In the genomic region with DNA sequence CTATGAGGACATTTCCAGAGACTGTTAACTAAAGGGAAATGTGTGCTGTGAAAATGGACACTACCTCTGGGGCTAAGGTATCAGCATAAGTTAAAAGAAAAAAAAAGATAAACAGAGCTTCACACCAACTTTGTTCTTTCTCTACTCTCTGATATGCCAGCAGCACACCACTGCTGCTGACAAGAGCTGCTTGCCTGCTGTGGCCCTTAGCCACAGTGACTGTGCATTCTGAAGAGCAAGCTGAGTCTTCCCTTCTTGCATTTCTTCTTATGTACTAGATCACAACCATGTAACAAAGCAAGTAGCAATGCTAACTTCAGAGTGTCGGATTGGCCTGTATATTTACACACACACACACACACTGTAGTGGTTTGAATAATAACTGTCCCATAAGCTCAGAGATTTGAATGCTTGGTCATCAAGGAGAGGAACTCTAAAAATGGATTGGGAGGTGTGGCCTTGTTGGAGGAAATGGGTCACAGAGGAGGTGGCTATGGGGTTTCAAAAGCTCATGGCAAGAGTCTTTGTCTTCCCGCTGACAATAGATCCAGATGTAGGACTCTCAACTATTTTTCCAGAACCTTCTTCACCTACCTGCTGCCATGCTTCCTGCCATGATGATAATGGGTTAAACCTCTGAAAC, we compare ENCODE assay signal across 24 mouse cellular contexts.
"Had no signal": no experiment of that assay in that cellular context is flagged by ENCODE, and none has a peak within 500 bp of the region (broad histone marks: within the 10 kb centered on the region; RNA-seq: fewer than 3 reads in every experiment).

No protein-coding gene starts in this region.

- H3K27me3 ChIP-seq: heart, embryonic 12.5 days; hindbrain, embryonic 13.5 days; hindbrain, embryonic 15.5 days; kidney, embryonic 15.5 days; limb, embryonic 13.5 days; limb, embryonic 15.5 days; liver, embryonic 12.5 days had no signal

- DNase-seq: gastrocnemius, adult 2 months; gastrocnemius, postnatal 10 days; gastrocnemius, postnatal 25 days; heart, adult 18-20 months; heart, postnatal 10 days; heart, postnatal 4 days; kidney, adult 11 months; kidney, adult 2 months; kidney, adult 9 months; kidney, postnatal 14 days; kidney, postnatal 36 days; layer of hippocampus, adult 9-11 months; layer of hippocampus, postnatal 36 days; left cerebral cortex, postnatal 4 days had no signal

- ATAC-seq: hindbrain, postnatal 0 days; intestine, embryonic 16.5 days; liver, embryonic 12.5 days had no signal

- H3K4me1 ChIP-seq: heart, embryonic 10.5 days; heart, embryonic 12.5 days; hindbrain, embryonic 13.5 days; hindbrain, embryonic 15.5 days; kidney, embryonic 15.5 days; limb, embryonic 13.5 days; limb, embryonic 15.5 days; liver, embryonic 12.5 days had no signal

- H3K4me3 ChIP-seq: gastrocnemius, adult 2 months; heart, embryonic 10.5 days; heart, embryonic 12.5 days; hindbrain, embryonic 13.5 days; hindbrain, embryonic 15.5 days; kidney, embryonic 15.5 days; limb, embryonic 13.5 days; limb, embryonic 15.5 days; liver, embryonic 12.5 days had no signal

- H3K9me3 ChIP-seq: heart, embryonic 10.5 days; heart, embryonic 12.5 days; hindbrain, embryonic 13.5 days; hindbrain, embryonic 15.5 days; kidney, embryonic 15.5 days; limb, embryonic 13.5 days; limb, embryonic 15.5 days; liver, embryonic 12.5 days had no signal

- H3K36me3 ChIP-seq: heart, embryonic 10.5 days; heart, embryonic 12.5 days; hindbrain, embryonic 13.5 days; hindbrain, embryonic 15.5 days; kidney, embryonic 15.5 days; limb, embryonic 13.5 days; limb, embryonic 15.5 days; liver, embryonic 12.5 days had no signal
